Mouse (Mus musculus) central nervous system, embryonic 18 days (tissue): ENCODE measurements around the gene Nlrp6. TPM values are rescaled to one million over a fixed set of nuclear protein-coding genes. Genes with fewer than 3 reads are reported as not detected.

ENCODE experiments used
- polyA plus RNA-seq: library from polyadenylated mRNA; depleted of rRNA; stranded (reverse); fragments of >200 nt; gene quantifications from 2 replicates; pipeline ENCODE4 v1.2.3, GENCODE M21; 2012; rRNA removed

Gene Nlrp6
- 0.59 and 0.66 TPM in 2 replicates for polyA plus RNA-seq

DNA sequence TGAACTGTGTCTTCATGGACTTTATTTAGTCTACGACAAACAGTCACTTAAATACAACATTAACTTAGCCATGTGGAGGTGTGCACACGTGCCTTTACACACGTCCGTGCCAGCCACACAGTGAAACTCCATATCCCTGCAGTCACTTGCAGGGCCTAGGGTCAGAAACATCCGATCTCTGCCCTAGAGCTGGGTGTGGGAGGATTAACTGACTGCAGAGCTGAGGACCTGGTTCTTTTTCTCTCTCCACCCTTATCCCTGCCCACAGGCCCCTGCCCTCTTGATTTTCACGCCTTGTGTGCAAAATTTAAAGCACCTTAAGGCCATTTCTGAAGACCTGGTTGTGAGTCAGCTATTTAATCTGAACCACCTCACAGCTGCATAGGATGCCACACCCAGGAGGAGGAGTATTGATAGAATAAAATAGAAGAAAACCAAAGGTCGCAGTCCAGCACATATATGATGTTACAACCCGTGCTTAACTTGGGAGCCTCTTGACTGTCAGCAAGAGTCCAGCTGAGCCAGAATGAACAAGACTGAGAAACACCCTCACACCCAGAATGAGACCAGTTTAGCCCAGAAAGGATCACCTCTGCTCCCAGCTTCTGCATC, at the start of gene Nlrp6:
TSS of gene Nlrp6 (plus strand) at position 485 of the 612 bp plus-strand sequence.

DNA sequence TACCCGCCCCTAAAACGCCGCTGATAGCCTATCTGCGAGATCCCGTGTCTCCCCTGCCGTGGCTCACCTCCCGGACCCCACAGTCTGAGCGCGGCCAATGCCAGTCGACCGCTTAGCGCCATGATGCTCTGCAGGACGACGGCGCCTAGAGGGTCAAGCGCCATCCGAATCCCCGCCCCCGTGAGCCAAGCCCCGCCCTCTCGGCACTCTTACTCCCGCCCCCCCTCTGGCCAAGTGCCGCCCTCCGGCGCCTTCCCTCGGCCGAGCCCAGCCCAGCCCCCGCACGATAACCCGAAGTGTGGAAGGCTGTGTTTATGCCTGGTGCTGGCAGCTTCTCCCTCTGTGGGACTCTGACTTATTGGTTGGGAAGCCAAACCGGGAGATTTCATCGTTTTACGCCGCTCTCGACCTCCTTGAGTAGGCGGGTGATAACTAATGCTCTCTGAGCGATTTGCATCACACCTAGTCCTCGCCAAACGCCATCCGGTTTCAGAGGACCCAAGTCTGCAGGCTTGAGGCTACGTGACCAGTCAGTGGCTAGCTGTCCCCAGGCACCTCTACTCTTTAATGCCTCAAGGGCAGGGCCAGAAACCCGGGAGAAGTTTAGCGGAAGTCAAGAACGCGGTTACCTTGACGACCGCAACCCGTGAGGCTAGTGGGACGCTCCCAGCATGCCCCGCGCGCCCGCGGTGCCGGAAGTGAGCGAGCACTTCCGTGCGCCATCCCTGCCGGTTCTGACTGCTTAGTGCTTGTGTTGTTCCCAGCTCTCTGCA, 38.8 kb upstream of the Nlrp6 start, which contains the start of the genes Psmd13 and Sirt3:
TSS of gene Psmd13 (plus strand) at position 273 of the 773 bp plus-strand sequence.
TSS of gene Sirt3 (minus strand) at position 614 of the 773 bp plus-strand sequence.

DNA sequence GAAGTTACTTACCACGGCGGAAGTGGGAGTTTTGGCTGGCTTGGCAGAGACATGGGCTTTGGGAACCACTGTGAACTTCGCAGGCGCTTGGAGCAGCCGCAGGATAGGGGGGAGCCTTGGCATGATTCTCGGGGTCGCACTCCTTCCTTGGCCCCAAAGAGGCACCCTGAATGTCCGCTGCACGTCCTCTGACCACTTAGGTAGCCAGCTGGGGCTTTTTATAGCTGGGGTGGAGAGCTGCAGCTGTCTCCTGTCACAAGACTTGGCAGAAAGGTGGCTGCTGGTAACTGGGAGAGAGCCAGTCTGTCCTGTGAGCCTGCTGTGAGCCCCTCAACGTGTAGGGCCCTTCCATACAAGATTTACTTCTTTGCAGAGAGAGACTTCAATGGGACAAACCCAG, 20.5 kb upstream of the Nlrp6 start, which contains the start of gene Cox8b:
TSS of gene Cox8b (minus strand) at position 227 of the 400 bp plus-strand sequence.

DNA sequence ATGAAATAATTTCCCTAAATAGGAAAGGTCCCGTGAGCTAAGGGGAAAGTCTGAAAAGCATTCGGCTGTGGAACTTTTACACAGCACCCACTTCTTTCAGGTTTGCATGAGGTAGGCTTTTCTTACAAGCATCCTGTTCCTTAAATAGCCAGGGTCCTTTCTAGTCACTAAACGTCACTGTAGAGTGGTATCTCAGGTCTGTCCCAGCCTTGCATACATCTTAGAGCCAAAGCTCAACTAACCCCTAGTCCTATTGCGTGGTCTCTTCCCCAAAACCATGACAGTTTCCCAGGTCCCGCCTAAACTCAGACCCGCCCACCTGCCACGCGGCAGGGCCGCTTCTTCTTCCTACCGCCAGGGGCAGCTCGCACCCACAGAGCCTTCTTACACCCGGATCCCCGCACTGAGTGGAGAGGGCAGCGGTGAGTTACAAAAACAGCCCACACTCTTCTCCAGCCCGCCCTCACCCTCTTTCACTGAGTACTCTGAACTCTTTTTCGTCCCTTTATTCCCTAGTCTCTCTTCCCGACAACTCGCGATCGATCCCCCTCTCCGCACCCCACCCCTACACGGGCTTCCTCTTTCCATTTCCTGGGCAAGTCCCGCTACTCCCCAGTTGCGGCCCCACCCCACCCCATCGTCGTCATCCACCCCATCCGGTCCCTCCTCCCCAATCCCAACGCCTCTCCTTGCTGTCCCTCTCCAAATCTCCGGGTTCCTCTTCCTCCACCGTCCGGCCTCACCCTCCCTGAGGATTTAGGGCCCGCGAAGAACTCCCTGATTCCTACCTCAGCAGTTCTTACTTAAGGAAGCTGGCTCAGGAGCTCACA, 20.7 kb downstream of the Nlrp6 start, which contains the start of gene Pgghg:
TSS of gene Pgghg (plus strand) at position 170 of the 830 bp plus-strand sequence.

DNA sequence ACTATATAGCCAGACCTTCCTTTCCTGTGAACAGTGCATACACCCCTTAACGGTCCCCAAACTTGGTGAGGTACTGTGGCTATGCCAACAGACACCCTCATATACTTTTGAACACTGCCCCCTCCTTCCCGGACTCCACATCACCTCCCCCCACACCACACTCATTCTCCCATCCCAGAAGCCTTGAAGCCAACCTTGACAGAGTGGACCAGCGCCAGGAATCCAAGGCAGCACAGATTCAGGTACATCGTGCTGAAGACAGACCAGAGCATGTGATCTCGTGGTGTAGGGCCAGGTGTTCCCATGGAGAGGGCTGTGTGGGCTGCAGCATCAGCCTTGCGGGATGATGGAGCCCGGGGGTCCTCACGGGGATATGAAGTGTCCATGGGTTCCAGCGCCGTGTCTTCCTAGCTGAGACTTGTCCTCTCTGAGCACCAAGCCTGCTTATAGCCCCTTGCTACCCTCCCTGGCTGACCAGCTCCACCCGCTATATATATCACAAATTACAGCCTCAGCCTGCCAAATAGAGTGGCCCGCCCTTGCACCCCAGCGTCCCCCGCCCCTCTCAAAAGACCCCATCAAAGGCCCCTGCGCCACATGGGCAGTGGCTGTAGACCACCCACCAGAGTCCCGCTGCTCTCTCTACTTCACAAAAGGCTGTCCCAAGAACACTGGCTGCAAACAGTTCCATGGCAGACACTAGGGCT, 29.3 kb downstream of the Nlrp6 start, which contains the start of gene Ifitm5:
TSS of gene Ifitm5 (minus strand) at position 468 of the 707 bp plus-strand sequence.

DNA sequence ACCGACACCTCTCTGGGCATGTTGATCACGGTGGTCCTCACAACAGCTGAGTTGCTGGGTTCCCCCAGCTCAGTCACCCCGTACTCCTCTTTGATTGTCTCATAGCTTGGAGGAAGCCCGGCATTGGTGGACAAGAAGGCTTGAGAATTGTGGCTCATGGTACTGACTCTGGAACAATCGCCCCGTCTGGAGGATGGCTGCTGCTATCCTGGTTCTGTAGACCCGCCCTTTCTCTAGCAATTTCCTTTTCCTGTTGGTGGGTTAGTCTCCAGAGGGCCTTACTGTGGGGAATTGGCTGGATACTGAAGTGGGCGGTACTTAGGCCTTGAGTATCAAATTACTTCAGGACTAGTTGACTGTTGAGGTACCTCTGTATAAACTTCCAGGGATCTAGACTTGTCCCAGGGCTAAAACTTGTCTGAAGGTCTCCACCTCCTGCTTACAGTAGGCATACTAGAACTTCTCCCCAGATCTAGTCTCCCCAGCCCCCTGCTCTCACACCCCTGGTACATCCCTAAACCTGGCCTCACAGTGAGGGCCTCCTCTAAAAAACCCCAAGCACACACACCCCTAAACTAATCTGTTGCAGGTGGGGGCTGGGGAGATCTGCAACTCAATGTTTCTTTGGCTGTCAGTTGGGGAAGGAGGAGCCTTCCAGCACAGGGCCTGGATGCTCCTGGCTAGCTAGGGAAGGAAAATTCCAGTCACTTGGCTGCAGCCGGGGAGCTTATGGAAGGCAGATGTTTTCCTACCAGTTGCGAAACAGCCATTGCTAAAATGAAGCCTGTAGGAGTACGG, 35.3 kb downstream of the Nlrp6 start, which contains the start of the genes Gm45717 and Ifitm2:
TSS of gene Gm45717 (minus strand) at position 180 of the 798 bp plus-strand sequence.
TSS of gene Ifitm2 (minus strand) at position 230 of the 798 bp plus-strand sequence.

DNA sequence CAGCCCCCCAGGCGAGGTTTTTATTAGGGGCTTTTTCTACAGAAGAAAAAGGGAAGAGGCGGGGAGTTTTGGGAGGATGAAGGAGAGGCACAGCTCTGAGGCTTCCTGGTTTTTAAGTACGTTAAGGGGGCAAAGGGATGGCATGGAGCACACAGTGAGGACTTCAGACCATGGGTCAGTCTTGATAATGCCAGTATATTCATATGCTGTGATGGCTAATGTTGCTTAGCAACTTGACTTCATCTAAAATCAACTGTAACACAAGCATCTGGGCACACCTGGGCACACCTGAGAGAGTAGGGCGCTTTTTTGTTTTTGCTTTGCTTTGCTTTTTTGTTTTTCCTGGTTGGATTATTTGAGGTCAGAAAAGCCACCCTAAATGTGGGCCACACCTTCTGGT, 46.2 kb downstream of the Nlrp6 start, which contains the start of gene Ifitm1:
TSS of gene Ifitm1 (plus strand) at position 301 of the 400 bp plus-strand sequence.

Other genes starting within 250 kb of the Nlrp6 start
- not detected in 2 replicates for gene Olfr45, start 239.0 kb upstream of the Nlrp6 start, polyA plus RNA-seq
- not detected in 2 replicates for gene Olfr541, start 223.6 kb upstream of the Nlrp6 start, polyA plus RNA-seq
- gene Cyp2e1, start 157.2 kb upstream of the Nlrp6 start, polyA plus RNA-seq, result not detected in 2 replicates
- 0.26 and 0.66 TPM in 2 replicates for gene Syce1, start 133.1 kb upstream of the Nlrp6 start, polyA plus RNA-seq
- 11.1 and 13.3 TPM in 2 replicates for gene Zfp941, start 98.7 kb upstream of the Nlrp6 start, polyA plus RNA-seq
- 0.24 and 1.4 TPM in 2 replicates for gene Urah, start 85.9 kb upstream of the Nlrp6 start, polyA plus RNA-seq
- 0.25 TPM in 1 of 2 replicates, not detected in the other for gene Scgb1c1, start 75.4 kb upstream of the Nlrp6 start, polyA plus RNA-seq
- gene Odf3, start 73.1 kb upstream of the Nlrp6 start, polyA plus RNA-seq, result 0.12 and 0.16 TPM in 2 replicates
- gene Gm45785, start 64.6 kb upstream of the Nlrp6 start, polyA plus RNA-seq, result 0.24 and 0.28 TPM in 2 replicates
- 103 and 106 TPM in 2 replicates for gene Ric8a, start 63.9 kb upstream of the Nlrp6 start, polyA plus RNA-seq
- gene Bet1l, start 63.3 kb upstream of the Nlrp6 start, polyA plus RNA-seq, result 33.4 and 36.0 TPM in 2 replicates
- gene Psmd13, start 38.9 kb upstream of the Nlrp6 start, polyA plus RNA-seq, result 140 and 147 TPM in 2 replicates
- gene Sirt3, start 38.6 kb upstream of the Nlrp6 start, polyA plus RNA-seq, result 57.5 and 62.3 TPM in 2 replicates
- gene Cox8b, start 20.5 kb upstream of the Nlrp6 start, polyA plus RNA-seq, result 3.9 TPM in 1 of 2 replicates, not detected in the other
- 9.8 and 11.2 TPM in 2 replicates for gene Pgghg, start 20.5 kb downstream of the Nlrp6 start, polyA plus RNA-seq
- gene Ifitm5, start 29.4 kb downstream of the Nlrp6 start, polyA plus RNA-seq, result 0.48 and 7.3 TPM in 2 replicates
- 0.21 TPM in 1 of 2 replicates, not detected in the other for gene Gm45717, start 35.0 kb downstream of the Nlrp6 start, polyA plus RNA-seq
- gene Ifitm2, start 35.1 kb downstream of the Nlrp6 start, polyA plus RNA-seq, result 139 and 160 TPM in 2 replicates
- 33.6 and 57.6 TPM in 2 replicates for gene Ifitm1, start 46.3 kb downstream of the Nlrp6 start, polyA plus RNA-seq
- gene Ifitm3, start 89.9 kb downstream of the Nlrp6 start, polyA plus RNA-seq, result 43.6 and 46.5 TPM in 2 replicates
- 0.56 and 0.82 TPM in 2 replicates for gene Ifitm6, start 97.0 kb downstream of the Nlrp6 start, polyA plus RNA-seq
- not detected in 2 replicates for gene Gm17387, start 108.2 kb downstream of the Nlrp6 start, polyA plus RNA-seq
- gene B4galnt4, start 140.2 kb downstream of the Nlrp6 start, polyA plus RNA-seq, result 186 and 189 TPM in 2 replicates
- gene Pkp3, start 157.3 kb downstream of the Nlrp6 start, polyA plus RNA-seq, result 0.04 and 1.6 TPM in 2 replicates
- gene Sigirr, start 179.7 kb downstream of the Nlrp6 start, polyA plus RNA-seq, result 2.3 and 2.5 TPM in 2 replicates
- gene Ano9, start 196.9 kb downstream of the Nlrp6 start, polyA plus RNA-seq, result 0.92 and 1.00 TPM in 2 replicates
- 57.7 and 58.1 TPM in 2 replicates for gene Ptdss2, start 201.5 kb downstream of the Nlrp6 start, polyA plus RNA-seq